Mouse (Mus musculus) gastrocnemius, postnatal 4 days (tissue): ENCODE results near the gene Abca13. TPM values are rescaled to one million over a fixed set of nuclear protein-coding genes. Genes with fewer than 3 reads are reported as not detected.

Experiments
- DNase-seq, 2 experiments: peaks; one replicate each; pipeline ENCODE4 v3.0.0; 2021 to 2022; ENCODE audit warnings: low spot score in 2 of 2, mixed read lengths in 2 of 2
- total RNA-seq, 2 experiments: library from RNA; stranded (reverse); gene quantifications; 2 replicates each; pipeline ENCODE4 v1.2.3; 2021

Abca13 gene
- total RNA-seq, 2 experiments from 2014 or later, result 0.03 TPM; not detected in 1

DNA sequence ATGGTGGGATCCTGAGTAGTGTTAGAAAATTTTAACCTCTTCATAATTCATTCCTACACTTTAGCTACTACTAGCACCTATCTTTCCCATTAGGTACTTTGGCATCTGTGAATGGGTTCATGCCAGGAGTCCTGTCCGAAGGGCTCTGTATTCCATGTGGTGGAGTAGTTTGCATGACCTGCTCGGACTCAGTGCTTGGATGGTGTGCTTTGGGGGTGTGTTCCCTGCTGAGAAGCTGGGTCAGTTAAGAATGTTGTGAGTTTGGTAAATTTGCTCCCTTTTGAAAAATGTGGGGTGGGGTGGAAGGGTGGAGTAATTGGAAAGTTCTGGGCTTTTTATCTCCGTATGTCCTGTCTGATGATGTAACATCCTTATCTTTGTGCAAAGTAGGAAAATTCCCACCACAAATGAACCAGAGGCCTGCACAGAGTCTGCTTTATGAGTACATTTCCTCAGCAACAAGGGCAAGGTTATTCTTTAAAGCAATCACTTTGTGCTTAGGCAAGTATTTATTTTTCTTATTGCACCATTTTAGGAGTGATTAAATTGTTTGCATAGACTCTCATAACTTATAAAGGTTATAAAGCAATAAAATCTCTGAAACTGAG is 475.0 kb downstream of the Abca13 start:
- DNase-seq, result no peak

DNA sequence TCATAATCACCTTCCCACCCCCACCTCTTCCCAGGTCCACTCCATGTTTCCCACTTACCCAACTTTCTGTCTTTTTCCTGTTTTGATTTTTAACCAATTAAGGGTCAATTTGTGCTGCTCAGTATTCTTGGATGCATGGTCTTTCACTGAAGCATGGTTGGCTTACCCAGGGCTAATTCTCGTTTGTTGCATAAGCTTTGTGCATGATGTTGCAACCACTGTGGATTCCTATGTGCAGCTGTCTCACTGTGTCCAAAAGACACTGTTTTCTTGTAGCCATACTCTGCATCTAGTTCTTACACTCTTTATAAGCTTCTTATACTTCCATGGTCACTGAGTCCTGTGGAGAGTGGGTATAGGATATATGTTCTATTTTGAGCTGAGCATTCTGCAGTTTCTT is 477.7 kb downstream of the Abca13 start:
- no peak for DNase-seq

DNA sequence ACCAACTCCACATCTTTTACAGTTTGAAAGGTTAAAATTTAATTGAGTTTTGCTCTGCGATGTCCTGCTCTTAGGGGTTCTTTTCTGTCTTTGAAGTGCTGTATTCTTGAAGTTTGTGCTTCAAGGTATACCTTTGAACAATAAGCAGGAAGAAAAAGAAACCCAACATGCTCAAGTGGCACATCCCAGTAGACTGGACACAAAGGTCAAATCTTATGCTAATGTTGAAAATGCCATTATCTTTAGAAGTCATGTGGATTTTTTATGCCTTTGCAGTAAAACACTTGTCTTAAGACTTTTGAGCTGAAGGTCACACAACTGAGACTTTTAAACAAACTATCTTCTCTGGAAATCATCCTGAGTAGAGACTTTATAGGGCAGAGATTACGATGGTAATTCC is 493.2 kb downstream of the Abca13 start:
- DNase-seq, result no peak

DNA sequence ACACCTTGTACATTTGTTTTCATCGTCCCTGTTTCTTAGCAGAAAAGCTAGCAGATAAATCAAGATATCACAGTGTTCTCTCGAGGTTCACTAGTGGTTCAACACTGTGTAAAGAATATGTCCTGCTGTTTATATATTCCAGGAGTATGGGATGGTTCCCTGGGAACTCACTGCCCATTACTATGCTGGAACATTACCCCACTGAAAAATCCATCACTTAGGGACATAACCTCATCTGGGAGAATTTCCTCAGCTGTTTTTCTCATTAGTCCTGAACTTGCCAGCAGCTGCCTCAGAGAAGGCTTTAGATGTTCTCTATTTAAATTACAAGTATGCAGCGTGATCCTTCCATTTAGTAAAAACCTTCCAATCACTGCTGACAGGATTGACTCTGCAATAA is 513.4 kb downstream of the Abca13 start:
- DNase-seq, result no peak

DNA sequence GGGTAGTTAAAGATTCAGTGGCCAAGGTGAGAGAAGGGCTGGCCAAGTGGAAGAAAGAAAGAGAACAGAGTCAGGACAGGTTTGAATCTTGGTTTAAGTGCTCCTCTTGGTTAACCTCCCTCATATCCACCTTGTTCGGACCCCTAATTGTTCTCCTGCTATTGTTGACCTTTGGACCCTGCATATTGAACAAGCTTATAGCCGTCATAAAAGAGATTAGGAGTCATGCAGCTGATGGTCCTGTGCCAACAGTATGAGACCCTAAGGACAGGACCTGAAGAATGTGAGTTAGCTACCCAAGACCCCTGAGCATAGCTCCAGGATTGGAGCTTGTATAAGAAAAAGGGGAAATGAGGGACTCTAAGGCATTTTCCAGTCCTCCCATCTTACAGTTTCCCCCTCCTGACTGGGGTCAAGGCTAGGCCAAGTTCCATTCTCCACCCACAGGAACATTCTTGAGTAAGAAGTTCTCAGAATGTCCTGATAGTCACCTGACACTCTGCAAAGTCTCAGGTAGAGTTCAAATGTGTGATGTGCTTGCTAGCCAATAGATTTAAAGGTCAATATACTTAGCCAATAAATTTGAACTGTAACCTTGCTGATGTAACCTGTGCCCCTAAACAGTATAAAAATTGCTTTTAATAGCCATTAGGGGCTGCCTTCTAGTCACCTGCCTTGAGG is 536.2 kb downstream of the Abca13 start:
- no peak for DNase-seq

DNA sequence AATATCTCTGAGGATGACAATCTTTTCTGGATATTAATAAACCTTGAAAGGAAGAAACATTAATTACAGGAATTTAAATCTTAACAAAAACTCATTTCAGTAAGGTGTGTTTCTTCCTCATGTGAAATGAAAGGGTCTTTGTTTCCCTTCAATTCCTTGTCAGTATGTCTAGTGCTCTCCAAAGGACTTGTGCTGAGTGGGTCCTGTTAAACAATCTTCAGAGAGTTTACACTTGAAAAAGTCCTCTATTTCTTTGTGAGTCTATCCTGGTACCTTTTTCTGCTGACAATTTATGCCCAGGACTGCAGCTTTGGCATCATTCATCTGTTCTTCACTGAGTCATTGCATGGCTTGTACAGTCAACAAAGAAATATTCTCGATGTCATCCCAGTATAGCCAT is 539.6 kb downstream of the Abca13 start:
- no peak for DNase-seq

Other genes starting within 250 kb of the Abca13 start
- gene Pkd1l1, start 218.7 kb upstream of the Abca13 start, total RNA-seq, result not detected
- 10 to 100 TPM; 10.1 to 10.2 TPM for gene Hus1, start 180.8 kb upstream of the Abca13 start, total RNA-seq
- gene Gm11992, start 143.3 kb upstream of the Abca13 start, total RNA-seq, result not detected
- not detected for gene Sun3, start 143.0 kb upstream of the Abca13 start, total RNA-seq
- gene Upp1, start 73.8 kb upstream of the Abca13 start, total RNA-seq, result 1 to 10 TPM; 7.5 TPM